Mouse (Mus musculus) testis, adult 2 months (tissue): Measurements from ENCODE around the gene Hsf4.

Experiments
- CTCF ChIP-seq: fragments of 200-500 bp; IDR thresholded peaks from 2 replicates; pipeline ENCODE4 v1.5.1; 2012; ENCODE audit warnings: low read depth, mild to moderate bottlenecking, inconsistent platforms, low read length, moderate library complexity; ENCODE audit not compliant: control insufficient read depth, insufficient read depth, insufficient replicate concordance
- POLR2A ChIP-seq: fragments of 200-500 bp; IDR thresholded peaks from 2 replicates; pipeline ENCODE4 v1.6.1; 2012; ENCODE audit warnings: low read depth, mild to moderate bottlenecking, inconsistent platforms, low read length, moderate library complexity; ENCODE audit not compliant: control insufficient read depth

GRCm38 (mm10) chr8:105315073-105315769 lies 45.6 kb downstream of the Hsf4 start:
- TF ChIP-seq CTCF (no peak), POLR2A (no peak)
